Mouse (Mus musculus): Measurements from ENCODE around the gene Gm9817.

DNA sequence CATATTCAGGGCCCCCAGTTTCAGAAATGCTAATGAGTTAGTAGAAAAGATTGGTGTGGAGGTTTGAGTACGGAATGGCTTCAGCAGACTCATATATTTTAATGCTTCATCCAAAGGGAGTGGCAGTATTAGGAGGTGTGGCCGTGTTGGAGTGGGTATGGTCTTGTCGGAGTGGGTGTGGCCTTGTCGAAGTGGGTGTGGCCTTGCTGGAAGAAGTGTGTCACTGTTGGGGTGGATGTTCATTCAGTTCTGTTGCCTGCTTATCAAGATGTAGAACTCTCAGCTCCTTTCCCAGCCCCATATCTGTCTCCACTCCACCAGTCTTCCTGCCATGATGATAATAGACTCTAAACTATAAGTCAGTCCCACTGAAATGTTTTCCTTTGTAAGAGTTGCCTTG is 13.5 kb upstream of the Gm9817 start:
- TF ChIP-seq POLR2A (IDR thresholded peaks at IDR 0.05; ENCODE audit: control insufficient read depth, low read depth, low read length) (no peak), CTCF (IDR thresholded peaks at IDR 0.05; ENCODE audit: control insufficient read depth, insufficient read depth, insufficient replicate concordance, low read depth, low read length) (no peak)

All from testis, adult 2 months (tissue).